Mouse (Mus musculus) erythroblast, embryonic 14.5 days (primary cell): ENCODE measurements around the gene Fam43b.

Source experiments
- GATA1 ChIP-seq: IDR thresholded peaks from 2 replicates; pipeline ENCODE4 v1.6.1; 2012; ENCODE audit warnings: low read length, inconsistent platforms, mixed read lengths
- TAL1 ChIP-seq: IDR thresholded peaks from 3 replicates; pipeline ENCODE4 v1.6.1; 2012; ENCODE audit warnings: low read length, inconsistent platforms, mixed read lengths

DNA sequence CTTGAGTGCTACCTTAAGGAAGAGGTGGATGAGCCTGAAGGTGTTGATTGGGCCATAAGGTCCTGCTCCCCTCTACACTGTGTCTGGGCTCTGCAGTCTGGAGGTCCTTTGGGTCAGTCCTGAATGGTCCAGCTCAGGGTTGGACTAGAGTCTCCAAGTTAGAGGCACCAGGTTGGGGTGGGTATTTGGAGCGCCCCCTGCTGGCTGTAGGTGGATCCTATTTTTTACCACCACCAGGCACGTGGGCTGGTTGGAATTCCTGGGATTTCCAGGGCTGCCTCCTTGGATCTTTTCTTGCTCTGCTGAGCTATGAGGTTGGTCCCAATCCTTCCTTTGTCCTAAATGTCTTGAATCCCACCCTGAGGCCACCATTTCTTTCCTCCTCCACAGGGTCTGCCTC, 8.5 kb upstream of the Fam43b start:
- TF ChIP-seq TAL1 (no peak), GATA1 (no peak)
